Mouse (Mus musculus): Measurements from ENCODE around the gene Kank4.

Gene Kank4

GRCm38 (mm10) chr4:98817184-98817911 lies at the start of gene Kank4:
Gene Kank4, minus strand, starts transcription at chr4:98817537.
- no peak for TF ChIP-seq GATA4 (IDR thresholded peaks at IDR 0.05; ENCODE audit: insufficient replicate concordance, low read length)

- TF ChIP-seq GATA4 (IDR thresholded peaks at IDR 0.05; ENCODE audit: insufficient replicate concordance, low read length) = no peak
These were observed 48.3 kb upstream of the Kank4 start for GRCm38 (mm10) chr4:98865386-98866237.

- TF ChIP-seq GATA4 (IDR thresholded peaks at IDR 0.05; ENCODE audit: insufficient replicate concordance, low read length) = no peak
These were observed 47.2 kb upstream of the Kank4 start for GRCm38 (mm10) chr4:98864546-98864945.

GRCm38 (mm10) chr4:98864094-98864493 lies 46.8 kb upstream of the Kank4 start:
- no peak for TF ChIP-seq GATA4 (IDR thresholded peaks at IDR 0.05; ENCODE audit: insufficient replicate concordance, low read length)

- TF ChIP-seq GATA4 (IDR thresholded peaks at IDR 0.05; ENCODE audit: insufficient replicate concordance, low read length) = no peak
These were observed 46.1 kb upstream of the Kank4 start for GRCm38 (mm10) chr4:98863451-98863850.

GRCm38 (mm10) chr4:98858151-98858855 lies 41.0 kb upstream of the Kank4 start:
- no peak for TF ChIP-seq GATA4 (IDR thresholded peaks at IDR 0.05; ENCODE audit: insufficient replicate concordance, low read length)

GRCm38 (mm10) chr4:98857037-98857648 lies 39.8 kb upstream of the Kank4 start:
- no peak for TF ChIP-seq GATA4 (IDR thresholded peaks at IDR 0.05; ENCODE audit: insufficient replicate concordance, low read length)

- no peak for TF ChIP-seq GATA4 (IDR thresholded peaks at IDR 0.05; ENCODE audit: insufficient replicate concordance, low read length)
These were observed 36.6 kb upstream of the Kank4 start for GRCm38 (mm10) chr4:98853926-98854325.

GRCm38 (mm10) chr4:98847120-98847885 lies 30.0 kb upstream of the Kank4 start:
- no peak for TF ChIP-seq GATA4 (IDR thresholded peaks at IDR 0.05; ENCODE audit: insufficient replicate concordance, low read length)

GRCm38 (mm10) chr4:98846396-98846795 lies 29.1 kb upstream of the Kank4 start:
- no peak for TF ChIP-seq GATA4 (IDR thresholded peaks at IDR 0.05; ENCODE audit: insufficient replicate concordance, low read length)

- TF ChIP-seq GATA4 (IDR thresholded peaks at IDR 0.05; ENCODE audit: insufficient replicate concordance, low read length) = no peak
These were observed 28.4 kb upstream of the Kank4 start for GRCm38 (mm10) chr4:98845687-98846125.

GRCm38 (mm10) chr4:98845201-98845600 lies 27.9 kb upstream of the Kank4 start:
- TF ChIP-seq GATA4 (IDR thresholded peaks at IDR 0.05; ENCODE audit: insufficient replicate concordance, low read length) = no peak

GRCm38 (mm10) chr4:98843906-98844597 lies 26.7 kb upstream of the Kank4 start:
- no peak for TF ChIP-seq GATA4 (IDR thresholded peaks at IDR 0.05; ENCODE audit: insufficient replicate concordance, low read length)

GRCm38 (mm10) chr4:98840526-98840925 lies 23.2 kb upstream of the Kank4 start:
- no peak for TF ChIP-seq GATA4 (IDR thresholded peaks at IDR 0.05; ENCODE audit: insufficient replicate concordance, low read length)

All from liver, adult (tissue).